Mouse (Mus musculus) kidney, adult 8-10 months (tissue): ENCODE data around the gene Unc119b.
A peak's percentile ranks its signal among the peaks of the same experiment; 100 is the strongest.
"Not testable (repeated sequence)": the region's sequence is repeated elsewhere in the genome, so short reads cannot be mapped to it uniquely, and the experiment has no call there.

ENCODE experiments used
- DNase-seq, 2 experiments: peaks; one replicate each; pipeline ENCODE4 v3.0.0; 2022

The Unc119b gene

DNA sequence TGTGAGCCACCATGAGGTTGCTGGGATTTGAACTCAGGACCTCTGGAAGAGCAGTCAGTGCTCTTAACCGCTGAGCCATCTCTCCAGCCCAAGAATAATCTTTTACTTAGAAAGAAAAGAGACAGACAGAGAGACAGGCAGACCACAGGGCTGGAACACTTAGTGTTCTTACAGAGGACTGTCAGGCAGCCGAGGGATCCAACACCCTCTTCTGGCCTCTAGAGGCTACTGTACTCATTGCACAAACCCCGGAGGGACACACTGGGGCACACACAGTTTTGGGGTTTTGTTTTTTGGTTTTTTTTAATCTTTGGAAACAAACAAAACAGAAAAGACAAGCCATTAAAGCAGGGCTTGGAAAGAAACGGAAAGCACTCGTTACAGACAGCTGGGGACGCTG lies 5.4 kb downstream of the Unc119b start:
- no peak for DNase-seq

DNA sequence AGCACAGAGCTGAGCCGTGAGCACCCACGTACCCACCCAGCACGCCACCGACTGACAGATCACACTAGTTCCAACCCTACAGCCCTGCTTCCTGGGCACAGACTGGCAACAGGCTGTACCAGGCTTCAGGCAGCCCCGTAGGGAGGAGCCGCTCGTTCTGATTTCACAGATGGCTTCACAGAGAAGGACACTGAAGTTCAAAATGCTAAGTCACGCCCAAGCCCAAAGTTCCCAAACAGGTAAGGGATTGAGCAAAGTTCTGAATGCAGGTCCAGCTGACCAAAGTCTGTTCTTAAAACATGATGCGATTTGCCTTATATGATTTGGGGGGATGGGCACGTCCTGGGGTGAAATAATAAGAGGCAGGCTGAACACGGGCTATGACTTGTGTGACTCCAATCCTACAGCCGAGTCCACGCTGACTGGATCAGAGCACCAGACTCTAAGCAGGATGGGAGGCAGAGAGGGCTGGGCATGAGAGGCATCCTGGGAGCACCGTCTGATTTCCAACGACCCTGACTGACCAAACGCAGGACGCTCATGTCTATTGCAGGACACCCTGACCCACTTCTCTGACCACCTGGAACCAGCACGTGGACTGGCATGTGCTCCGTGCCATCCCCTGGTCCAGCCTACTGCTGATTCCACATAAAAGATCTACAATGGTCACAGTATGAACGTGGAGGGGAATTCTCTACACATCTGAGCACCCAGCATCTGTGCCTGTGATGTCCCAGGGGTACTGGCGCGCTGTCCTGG lies 7.2 kb downstream of the Unc119b start:
- peak; percentile 84 to 85 for DNase-seq

DNA sequence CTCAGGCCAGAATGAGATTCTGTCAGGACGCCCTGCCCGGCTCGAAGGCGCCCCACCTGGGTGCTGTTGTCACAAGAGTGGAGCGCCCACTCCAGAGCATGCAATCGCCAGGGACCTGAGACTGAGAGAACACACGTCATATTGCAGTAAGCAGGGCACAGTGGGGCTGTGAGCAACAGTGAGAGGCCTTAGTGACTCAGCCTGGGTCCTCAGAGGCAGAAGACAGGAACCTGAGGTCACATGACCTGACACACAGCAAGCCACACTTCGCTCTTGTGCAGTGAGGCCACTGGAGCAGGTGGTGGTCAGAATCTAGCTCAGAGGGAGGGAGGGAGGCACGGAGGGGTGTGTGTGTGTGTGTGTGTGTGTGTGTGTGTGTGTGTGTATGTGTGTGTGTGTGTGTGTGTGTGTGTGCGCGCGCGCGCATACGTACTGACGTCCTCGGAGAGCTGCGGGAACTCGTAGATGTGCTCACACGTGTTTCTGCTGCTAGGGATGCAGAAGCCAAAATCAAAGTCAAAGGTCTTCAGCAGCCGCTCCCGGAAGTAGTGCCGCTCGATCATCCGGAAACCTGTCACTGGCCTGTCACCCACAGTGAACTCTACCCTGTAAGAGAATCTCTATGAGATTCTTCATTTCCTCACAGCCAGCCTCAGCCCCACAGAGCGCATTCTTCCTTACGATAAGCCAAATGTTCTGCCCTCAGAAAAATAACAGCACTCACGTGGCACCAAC lies 8.0 kb downstream of the Unc119b start:
- peak in 1 of 2 experiments; percentile 49 for DNase-seq

DNA sequence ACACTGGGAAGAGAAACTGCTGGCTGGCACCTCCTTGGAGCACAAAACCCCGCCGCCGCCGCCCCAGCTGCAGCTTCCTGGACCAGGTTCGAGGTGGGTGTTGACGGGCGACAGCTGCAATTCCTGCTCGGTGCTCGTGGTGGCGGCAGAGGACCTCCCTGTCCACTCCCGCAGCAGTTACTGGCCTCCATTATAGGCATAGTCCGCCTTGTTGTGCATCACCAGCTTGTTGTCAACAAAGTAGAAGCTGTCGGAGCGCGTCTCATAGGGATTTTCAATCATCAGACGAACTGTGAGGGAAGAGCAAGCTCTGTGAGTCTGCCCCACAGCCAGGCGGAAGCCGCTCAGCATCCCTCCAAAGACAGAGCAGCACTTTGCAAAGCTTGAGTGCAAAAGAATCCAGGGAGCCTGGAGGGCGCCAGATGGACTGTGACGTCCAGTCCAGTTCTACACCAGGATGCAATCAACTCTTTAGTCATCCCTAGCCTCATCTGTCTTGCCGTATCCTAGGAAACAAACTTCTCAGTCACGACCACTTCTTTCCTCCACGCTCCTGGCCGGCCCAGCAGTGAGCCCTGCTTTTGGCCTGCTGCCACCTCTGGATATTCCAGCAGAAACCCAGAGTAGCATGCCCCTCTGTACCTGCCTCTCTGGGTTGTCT lies 9.4 kb downstream of the Unc119b start:
- DNase-seq: peak; percentile 80 to 86

DNA sequence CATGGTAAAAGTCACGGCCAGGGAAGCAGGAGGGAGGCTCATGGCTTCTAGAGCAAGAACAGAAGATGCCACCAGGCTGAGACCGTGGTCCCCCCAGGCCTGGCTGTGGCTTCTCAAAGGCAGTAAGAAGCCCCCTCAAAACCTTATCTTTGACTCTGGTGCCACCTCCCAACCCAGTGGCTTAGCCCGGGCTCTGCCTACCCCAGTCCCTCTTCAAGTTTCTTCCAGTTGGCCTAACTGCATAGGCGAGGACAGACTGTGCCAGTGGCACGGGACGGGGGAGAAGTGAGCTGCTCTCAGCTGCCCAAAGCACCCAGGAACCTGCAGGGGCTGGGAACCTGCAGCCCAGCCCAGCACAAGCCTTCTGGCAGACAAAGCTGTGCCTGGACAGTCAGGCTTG lies 10.1 kb downstream of the Unc119b start:
- DNase-seq: no peak

DNA sequence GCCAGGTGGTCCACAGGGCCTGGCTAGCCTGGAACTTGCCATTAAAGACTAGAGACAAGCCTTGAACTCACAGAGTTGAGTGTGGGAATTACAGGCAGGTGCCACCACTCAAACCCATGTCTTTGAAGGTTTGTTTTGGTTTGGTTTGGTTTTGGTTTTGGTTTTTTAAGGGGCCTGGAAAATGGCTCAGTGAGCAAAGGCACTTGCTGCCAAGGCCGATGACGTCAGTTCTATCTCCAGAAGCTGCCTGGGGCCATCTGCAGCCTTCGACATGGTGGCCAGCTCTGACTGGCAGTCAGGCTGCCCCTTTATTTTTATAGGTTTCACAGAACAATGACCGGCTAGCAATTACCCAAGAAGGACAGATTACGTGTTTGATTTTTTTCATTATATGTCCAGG lies 13.8 kb downstream of the Unc119b start:
- DNase-seq: no peak

DNA sequence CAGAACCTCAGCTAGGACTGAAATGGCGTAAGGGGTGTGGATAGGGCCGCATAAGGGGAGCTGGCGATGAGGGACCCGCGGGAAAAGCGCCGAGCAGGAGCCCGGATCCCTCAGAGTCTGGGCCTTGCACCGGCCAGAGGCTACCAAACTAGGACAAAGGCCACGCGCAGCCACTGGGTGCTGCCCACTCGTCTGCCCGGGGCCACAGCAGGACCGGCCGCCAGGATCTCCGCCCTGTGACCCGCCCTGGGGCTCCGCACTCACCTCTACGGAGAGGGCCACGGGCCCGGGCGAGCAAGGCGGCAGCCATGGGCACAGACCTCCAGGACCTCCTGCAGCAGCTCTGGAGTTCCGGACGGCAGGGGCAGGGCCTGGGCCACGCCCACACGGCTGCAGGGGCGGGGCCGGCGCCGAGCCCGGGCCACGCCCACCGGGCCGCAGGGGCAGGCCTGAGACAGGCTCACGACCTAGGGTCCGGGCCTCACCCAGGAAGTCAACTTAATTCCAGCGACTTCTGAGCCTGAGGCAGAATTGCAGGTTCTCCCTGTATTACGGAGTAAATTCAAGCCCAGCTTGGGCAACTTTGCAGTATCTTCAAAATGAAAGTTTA lies 15.7 kb downstream of the Unc119b start, which contains the start of gene Acads:
Acads (minus strand) TSS at position 386 of the 610 bp plus-strand sequence.
- peak; percentile 89 to 91 for DNase-seq

DNA sequence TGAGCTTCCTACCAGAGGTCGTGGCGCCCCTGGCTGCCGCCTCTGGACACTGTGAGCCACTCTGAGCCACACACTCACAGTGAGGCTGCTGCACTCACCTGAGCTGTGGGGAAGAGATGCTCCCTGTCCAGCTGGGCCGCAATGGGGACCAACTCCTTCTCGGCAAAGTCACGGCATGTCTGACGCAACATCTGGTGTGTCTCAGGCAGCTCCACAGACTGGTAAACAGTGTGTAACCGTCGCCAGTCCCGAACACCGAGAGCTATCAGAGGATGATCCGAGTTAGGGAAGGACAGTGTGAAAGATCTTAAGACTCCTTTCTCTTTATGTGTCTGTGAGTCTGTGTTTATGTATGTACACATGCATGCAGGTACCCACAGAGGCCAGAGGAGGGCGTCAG lies 17.3 kb downstream of the Unc119b start:
- no peak for DNase-seq

DNA sequence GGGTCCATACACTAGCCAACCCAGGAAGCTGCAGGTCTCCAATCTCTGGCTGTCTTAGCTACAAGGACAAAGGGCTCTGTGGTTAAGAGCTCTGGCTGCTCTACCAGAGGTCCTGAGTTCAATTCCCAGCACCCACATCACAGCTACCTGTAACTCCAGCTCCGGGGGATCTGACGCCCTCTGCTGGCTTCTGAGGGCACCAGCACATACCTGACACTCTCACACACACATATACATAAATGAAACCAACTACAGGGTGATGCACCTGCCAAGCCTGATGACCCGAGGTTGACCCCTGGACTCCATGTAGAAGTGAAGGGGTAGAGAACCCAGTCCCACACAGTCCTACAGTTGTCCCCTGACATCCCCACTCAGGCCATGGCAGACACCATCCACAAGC lies 18.3 kb downstream of the Unc119b start:
- DNase-seq: no peak

DNA sequence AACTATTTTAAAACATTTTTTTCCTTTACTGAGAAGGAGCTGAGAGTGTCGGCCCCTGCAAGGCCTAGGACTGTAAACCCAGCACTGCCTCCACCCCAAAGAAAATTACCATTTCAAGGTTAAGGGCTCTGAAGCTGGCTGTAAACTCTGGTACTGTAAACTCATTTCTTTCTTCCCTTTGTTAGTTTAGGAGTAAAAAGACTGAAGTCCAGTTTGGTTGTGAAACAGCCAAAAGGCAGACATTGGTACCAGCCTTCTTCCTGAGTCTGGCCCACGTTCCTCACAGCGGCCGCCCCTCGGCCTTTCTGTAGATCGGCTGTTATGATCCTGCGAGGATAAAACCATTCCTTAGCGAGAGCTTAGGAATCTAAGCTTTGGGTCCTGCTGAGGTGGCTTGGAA lies 20.3 kb downstream of the Unc119b start:
- no peak for DNase-seq

DNA sequence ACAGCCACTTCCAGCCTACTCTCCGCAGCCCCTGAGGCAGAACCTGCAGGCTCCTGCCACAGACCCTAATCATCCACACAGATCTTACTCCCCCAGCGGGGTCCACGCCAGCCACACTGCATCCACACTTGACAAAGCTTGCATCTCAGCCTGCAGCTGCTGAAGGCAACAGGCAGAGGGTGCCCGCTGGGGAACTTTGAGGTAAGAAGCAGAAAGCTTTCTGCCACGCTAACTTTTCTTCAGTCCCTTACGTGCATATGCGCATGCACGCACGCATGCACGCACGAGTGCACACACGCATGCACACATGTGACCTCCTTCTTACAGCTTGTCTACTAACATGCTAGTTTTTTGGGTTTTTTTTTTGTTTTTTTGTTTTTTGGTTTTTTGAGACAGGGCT lies 21.5 kb downstream of the Unc119b start:
- DNase-seq: no peak

DNA sequence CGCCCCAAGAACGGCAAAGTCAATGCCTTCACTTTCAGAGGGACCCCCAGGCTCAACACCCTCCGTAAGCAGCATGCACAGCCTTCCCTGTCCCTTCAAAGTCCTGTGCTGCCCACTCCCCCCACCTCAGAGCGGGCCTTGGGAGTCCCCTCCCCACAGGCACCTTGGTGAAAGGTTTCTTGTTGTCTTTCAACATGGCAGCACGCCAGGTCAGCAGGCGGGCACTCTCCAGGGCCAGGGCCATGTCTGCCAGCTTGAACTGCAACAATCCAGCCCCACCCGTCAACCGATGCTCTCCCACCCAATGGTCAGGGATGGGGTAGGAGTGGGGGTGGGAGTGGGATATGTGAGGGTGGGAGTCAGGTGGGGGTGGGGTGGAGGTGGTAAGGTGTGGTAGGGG lies 23.6 kb downstream of the Unc119b start:
- no peak for DNase-seq

DNA sequence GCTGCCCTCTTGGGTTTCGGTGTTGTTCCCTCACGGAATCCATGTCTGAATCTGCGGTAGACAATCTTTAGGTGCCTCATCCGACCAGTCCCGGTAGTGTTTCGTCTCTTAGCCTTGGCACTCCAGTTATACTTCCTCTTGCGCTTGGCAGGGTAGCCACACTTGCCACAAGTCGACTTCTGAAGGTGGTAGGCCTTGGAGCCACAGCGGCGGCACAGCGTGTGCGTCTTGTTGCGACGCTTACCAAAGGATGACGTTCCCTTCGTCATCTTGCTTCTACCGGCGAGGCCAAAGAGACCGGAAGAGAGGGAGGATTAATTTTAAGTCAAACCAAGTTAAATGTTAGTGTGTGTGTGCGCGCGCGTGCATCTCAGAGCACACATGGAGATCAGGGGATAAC lies 31.5 kb downstream of the Unc119b start:
- DNase-seq: not testable (repeated sequence)

DNA sequence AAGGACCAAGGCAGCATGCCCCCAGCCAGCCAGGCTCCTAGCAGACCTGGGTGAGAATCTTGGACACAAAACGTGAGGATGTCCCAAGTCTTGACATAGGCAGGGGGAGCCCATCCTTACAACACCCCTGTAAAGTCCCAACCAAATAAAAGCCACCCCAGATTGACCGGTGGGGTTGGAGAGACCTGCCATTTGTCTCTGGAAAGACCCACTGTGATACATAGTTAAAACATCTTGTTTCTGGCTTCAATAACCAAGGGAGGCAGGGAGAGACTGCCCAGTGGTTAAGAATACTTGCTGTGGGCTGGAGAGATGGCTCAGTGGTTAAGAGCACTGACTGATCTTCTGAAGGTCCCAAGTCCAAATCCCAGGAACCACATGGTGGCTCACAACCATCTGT lies 32.5 kb downstream of the Unc119b start:
- no peak for DNase-seq

DNA sequence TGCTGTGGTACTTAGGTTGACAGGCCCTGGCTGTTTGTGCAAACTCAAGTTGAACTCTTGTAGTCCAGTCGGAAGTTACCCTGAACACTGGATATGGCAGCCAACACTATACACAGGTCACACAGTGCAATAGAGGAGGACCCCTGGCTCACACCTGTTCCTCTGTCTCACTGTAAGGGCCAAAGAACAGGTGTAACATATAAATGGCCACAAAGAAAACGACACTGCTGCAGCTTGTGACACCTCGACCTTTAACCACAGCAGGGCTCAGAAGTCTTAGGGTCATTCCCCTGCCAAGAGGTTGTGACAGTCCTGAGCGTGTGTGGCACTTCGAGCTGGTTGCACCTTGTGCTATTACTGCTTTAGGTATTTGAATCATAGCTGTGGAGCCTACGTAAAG lies 34.3 kb downstream of the Unc119b start:
- DNase-seq: no peak

DNA sequence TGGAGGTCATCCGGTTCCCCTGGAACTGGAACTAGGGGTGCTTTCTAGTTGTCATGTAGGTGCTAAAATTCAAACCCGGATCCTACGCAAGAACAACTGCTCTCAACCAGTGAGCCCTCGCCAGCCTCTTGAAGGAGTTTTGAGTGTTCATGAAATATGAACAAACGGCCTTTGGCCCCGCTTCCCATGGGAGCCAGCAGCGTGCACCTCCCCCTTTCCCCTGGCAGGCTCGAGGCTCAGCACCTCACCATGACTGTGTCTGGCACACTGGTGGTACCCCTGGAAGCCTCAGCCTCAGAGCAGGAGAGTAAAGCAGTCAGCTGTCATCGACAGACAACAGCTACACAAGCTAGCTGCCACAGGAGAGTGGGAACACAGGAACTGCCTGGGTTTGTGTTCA lies 34.8 kb downstream of the Unc119b start:
- no peak for DNase-seq

DNA sequence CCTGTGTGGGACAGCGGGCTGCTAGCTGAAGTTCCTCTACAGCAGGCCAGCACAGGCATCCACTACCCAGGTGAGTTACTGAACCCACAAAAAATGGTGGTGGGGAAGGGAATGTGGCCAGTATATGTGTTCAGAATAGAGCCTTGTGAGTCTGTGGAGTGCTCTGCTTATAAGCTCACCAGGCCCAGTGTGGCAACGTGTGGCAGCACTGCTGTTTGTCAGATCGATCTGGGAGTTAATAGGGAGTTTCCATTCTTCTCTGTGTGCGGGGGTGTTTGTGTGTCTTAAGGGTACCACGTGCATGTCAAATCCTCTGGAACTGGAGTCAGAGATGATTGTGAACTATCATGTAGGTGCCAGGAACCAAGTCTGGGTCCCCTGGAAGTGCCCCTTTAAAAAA lies 35.2 kb downstream of the Unc119b start:
- DNase-seq: no peak

DNA sequence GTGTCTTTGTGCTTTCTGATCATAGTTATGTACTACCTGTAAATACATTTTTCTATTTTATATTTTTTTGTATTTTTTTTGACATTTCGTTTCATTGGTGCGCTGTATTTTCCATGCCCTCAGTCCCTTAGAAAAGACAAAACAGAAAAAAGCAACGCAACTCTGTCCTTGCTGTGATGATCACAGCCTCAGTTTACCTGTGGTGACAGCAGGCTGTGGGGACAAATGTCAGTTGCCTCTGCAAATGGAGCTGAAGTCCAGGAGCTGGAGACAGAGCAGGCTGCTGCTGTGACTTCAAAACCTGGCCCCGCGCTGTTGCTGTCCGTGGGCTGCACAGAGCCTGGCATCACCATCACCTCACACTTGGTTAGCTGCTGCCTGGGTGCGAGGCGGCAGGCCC lies 36.6 kb downstream of the Unc119b start, which contains the start of gene Gm10401:
Gm10401 (minus strand) TSS at position 101 of the 400 bp plus-strand sequence.
- no peak for DNase-seq

DNA sequence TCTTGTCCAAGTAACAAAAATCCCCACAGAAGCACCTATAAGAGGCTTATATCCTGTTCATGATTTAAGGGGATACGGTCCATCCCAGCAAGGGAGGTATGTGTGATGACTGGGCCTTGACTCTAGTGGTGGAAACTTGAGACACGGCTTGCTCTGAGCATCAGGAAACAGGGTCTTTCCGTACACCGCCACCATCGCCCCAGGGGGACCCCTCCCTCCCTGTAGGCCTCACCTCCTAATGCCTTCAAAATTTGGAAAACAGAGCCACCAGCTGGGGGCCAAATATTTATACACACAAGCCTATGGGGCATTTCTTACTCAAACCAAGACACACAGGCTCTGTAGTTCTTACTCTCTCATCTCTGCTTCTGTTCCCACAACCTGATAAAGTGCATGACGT lies 43.0 kb downstream of the Unc119b start:
- DNase-seq: no peak

DNA sequence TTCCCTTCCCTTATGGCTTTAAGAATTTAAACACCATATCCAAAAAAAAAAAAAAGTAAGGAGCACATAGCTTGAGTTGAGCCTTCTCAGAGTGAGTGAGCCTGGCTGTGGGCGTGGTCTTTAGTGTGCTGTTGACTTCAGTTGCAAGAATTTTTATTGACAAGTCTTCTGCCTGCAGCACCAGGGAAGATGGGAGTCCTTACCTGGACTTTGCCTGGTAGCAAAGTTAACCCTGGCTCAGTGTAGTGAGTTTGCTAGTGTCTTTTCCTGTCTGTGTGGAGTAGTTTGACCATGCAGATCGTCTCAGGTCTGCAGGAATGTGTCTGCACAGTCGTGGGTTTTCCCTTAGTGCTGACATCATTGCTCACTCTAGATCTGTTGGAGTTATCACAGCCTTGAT lies 43.8 kb downstream of the Unc119b start:
- no peak for DNase-seq

DNA sequence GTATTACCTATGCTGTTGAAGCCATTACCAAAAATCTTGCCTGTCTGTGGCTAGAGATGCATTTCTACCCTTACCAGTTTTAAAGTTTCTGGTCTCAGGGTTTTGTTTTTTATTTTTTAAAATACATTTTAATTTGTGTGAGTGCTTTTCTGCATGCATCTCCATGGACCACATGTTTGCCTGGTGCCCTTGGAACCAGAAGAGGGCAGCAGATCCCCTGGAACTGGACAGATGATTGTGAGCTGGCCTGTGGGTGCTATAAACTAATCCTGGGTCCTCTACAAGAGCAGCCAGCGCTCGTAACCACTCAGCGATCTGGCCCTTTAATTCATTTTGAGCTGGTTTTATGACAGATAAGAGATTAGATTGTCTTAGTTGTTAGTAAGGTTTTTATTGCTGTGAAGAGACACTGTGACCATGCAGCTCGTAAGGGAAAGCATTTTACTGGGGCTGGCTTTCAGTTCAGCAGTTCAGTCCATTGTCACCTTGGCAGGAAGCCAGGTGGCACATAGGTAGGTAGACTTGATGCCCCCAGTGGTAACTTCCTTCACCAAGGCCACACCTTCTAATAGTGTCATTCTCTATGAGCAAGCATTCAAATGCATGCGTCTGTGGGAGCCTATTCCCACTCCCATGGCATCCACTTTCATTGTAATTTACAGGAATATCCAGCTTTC lies 45.0 kb downstream of the Unc119b start:
- DNase-seq: no peak

DNA sequence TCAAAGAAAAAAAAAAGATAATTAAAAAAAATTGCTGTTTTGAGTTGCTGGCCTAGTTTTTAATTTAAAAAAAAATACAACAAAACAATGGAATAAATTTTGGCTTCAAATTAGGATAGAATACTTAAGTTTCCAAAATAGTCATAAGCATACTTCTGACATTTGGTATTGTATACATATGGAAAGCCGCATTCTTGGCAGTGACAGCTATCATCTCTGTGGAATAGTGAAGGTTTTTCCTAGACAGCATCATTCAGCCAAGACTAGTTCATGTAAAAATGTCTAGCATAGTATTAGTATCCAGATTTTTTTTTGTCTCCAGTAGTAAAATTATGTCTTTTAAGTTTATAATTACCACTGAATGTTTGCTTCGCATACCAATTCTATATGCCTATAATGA lies 49.1 kb downstream of the Unc119b start:
- no peak for DNase-seq

DNA sequence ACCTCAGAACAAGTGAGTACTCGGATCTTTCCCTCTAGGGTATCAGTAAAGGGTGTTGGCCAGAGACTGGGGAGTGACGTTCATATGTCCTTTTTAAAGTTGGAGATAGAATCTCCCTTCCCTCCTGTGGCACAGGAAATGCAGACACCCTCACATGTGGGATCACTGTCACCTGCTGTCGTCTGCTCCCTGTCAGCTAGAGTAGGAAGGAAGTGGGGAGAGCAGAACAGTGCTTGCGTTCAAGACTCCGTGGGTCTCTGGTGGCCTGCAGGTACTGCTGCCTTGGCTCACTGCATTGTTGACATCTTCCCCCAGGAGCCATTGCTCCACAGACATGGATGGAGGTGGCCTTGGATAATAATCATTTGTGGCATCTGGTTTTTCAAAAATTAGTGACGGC lies 51.3 kb downstream of the Unc119b start:
- no peak for DNase-seq
